In genomic region chr7:132786011-132786410, GRCm38 (mm10) we compare ENCODE assay signal across 12 mouse cellular contexts. TPM values are rescaled to one million over a fixed set of nuclear protein-coding genes. Genes with fewer than 3 reads are reported as not detected.
A peak's percentile ranks its signal among the peaks of the same experiment; 100 is the strongest.
DNase-seq lines count a peak whose midpoint lies in the region; ATAC-seq and TF ChIP-seq lines count a peak whose summit lies in the region.
"Had no signal": no experiment of that assay in that cellular context is flagged by ENCODE, and none has a peak within 500 bp of the region (broad histone marks: within the 10 kb centered on the region; RNA-seq: fewer than 3 reads in every experiment).

No protein-coding gene starts in this region.

- 28% methylated on average over 7 of the region's 7 CpGs for WGBS in cerebellum, adult 2 months
- WGBS in limb, embryonic 15.5 days, result 61% methylated on average over 7 of the region's 7 CpGs
- WGBS in limb, embryonic 10.5 days, result 81% methylated on average over 7 of the region's 7 CpGs
- WGBS in heart, embryonic 15.5 days, result 16% methylated on average over 7 of the region's 7 CpGs
- WGBS in liver, embryonic 16.5 days (ENCODE audit: insufficient replicate concordance), result 50% methylated on average over 7 of the region's 7 CpGs

- peak overlapping the region; percentile 38; the same call in 1 of the 2 replicates for H3K27ac ChIP-seq in cerebellum, adult 2 months (ENCODE audit: insufficient read depth, low read length)
- H3K27ac ChIP-seq in limb, embryonic 15.5 days, result 0 out of 2 replicates have a peak overlapping the region, but pooled peaks have one; percentile 17
- H3K27ac ChIP-seq in limb, embryonic 10.5 days, result no peak overlapping the region
- H3K27ac ChIP-seq in heart, embryonic 15.5 days, result peak overlapping the region; percentile 73
- peak overlapping the region; percentile 33; the same call in 1 of the 2 replicates for H3K27ac ChIP-seq in liver, embryonic 16.5 days (ENCODE audit: low read length)
- H3K27ac ChIP-seq: liver, embryonic 14.5 days had no signal

- no peaks in the 10 kb centered on the region for H3K27me3 ChIP-seq in cerebellum, adult 2 months (ENCODE audit: control insufficient read depth, insufficient read depth, low read length)
- no peaks in the 10 kb centered on the region for H3K27me3 ChIP-seq in limb, embryonic 15.5 days
- H3K27me3 ChIP-seq in limb, embryonic 10.5 days (ENCODE audit: low read depth, poor library complexity, severe bottlenecking), result no peaks in the 10 kb centered on the region
- H3K27me3 ChIP-seq in heart, embryonic 15.5 days, result no peaks in the 10 kb centered on the region
- H3K27me3 ChIP-seq in liver, embryonic 16.5 days (ENCODE audit: control insufficient read depth, insufficient read depth, low read depth, low read length), result no peaks in the 10 kb centered on the region

- DNase-seq in cerebellum, adult 2 months, result no peak
- DNase-seq in cerebellum, postnatal 25 days, result no peak
- DNase-seq in limb, embryonic 10.5 days (ENCODE audit: low spot score), result no peak
- no peak for DNase-seq in left cerebral cortex, postnatal 14 days (ENCODE audit: low spot score in 2 of 2)
- DNase-seq in layer of hippocampus, postnatal 14 days (ENCODE audit: low spot score in 2 of 2), result no peak
- DNase-seq: adrenal gland, postnatal 36 days; gastrocnemius, postnatal 10 days; spleen, adult 18-20 months had no signal

- H3K36me3 ChIP-seq in limb, embryonic 15.5 days, result peaks cover 3% of the 10 kb centered on the region; the same call in 1 of the 2 replicates
- peaks cover 7% of the 10 kb centered on the region for H3K36me3 ChIP-seq in limb, embryonic 10.5 days
- no peaks in the 10 kb centered on the region for H3K36me3 ChIP-seq in heart, embryonic 15.5 days
- H3K36me3 ChIP-seq in liver, embryonic 16.5 days (ENCODE audit: control insufficient read depth, insufficient read depth), result no peaks in the 10 kb centered on the region

- no peak for TF ChIP-seq CTCF in cerebellum, adult 2 months (IDR thresholded peaks at IDR 0.05; ENCODE audit: borderline replicate concordance, insufficient read depth, low read depth, low read length)

- no peak overlapping the region for H3K4me3 ChIP-seq in cerebellum, adult 2 months (replicated peaks; ENCODE audit: insufficient read depth, low read depth, low read length)
- H3K4me3 ChIP-seq in limb, embryonic 15.5 days, result no peak overlapping the region
- no peak overlapping the region for H3K4me3 ChIP-seq in limb, embryonic 10.5 days
- no peak overlapping the region for H3K4me3 ChIP-seq in heart, embryonic 15.5 days
- no peak overlapping the region for H3K4me3 ChIP-seq in liver, embryonic 16.5 days (ENCODE audit: low read depth, low read length)

- H3K4me2 ChIP-seq in limb, embryonic 15.5 days, result no peak overlapping the region
- H3K4me2 ChIP-seq in heart, embryonic 15.5 days, result no peak overlapping the region; the same call in 1 of the 2 replicates
- H3K4me2 ChIP-seq in liver, embryonic 16.5 days (ENCODE audit: low read depth, low read length), result no peak overlapping the region

- no peak overlapping the region for H3K9ac ChIP-seq in limb, embryonic 15.5 days
- H3K9ac ChIP-seq in heart, embryonic 15.5 days, result no peak overlapping the region
- no peak overlapping the region for H3K9ac ChIP-seq in liver, embryonic 16.5 days (ENCODE audit: low read depth, low read length)
- H3K9ac ChIP-seq: liver, embryonic 14.5 days had no signal

- peaks cover 75% of the 10 kb centered on the region for H3K4me1 ChIP-seq in cerebellum, adult 2 months (ENCODE audit: control insufficient read depth, insufficient read depth, low read length)
- H3K4me1 ChIP-seq in limb, embryonic 15.5 days, result peaks cover 60% of the 10 kb centered on the region
- peaks cover 46% of the 10 kb centered on the region for H3K4me1 ChIP-seq in limb, embryonic 10.5 days
- H3K4me1 ChIP-seq in heart, embryonic 15.5 days (replicated peaks), result peaks cover 57% of the 10 kb centered on the region
- peaks cover 34% of the 10 kb centered on the region for H3K4me1 ChIP-seq in liver, embryonic 16.5 days (ENCODE audit: control insufficient read depth, low read depth, low read length)

- no peak for ATAC-seq in limb, embryonic 15.5 days (ENCODE audit: insufficient number of reproducible peaks, low FRiP score, low TSS enrichment, low read depth)
- peak; percentile 56; the same call in 1 of the 2 replicates for ATAC-seq in heart, embryonic 15.5 days (replicated peaks; ENCODE audit: insufficient number of reproducible peaks, insufficient read depth, low FRiP score, low read depth)
- ATAC-seq in liver, embryonic 16.5 days (ENCODE audit: low read depth), result no peak

- no peaks in the 10 kb centered on the region for H3K9me3 ChIP-seq in limb, embryonic 15.5 days
- no peaks in the 10 kb centered on the region for H3K9me3 ChIP-seq in limb, embryonic 10.5 days (replicated peaks)
- no peaks in the 10 kb centered on the region for H3K9me3 ChIP-seq in heart, embryonic 15.5 days (replicated peaks)
- no peaks in the 10 kb centered on the region for H3K9me3 ChIP-seq in liver, embryonic 16.5 days (replicated peaks; ENCODE audit: control insufficient read depth, low read length)

- intact Hi-C loops in left cerebral cortex, postnatal 14 days (cut with DNase I), result no loop called here

- no peak for TF ChIP-seq POLR2A in cerebellum, adult 2 months (IDR thresholded peaks at IDR 0.05; ENCODE audit: borderline replicate concordance, insufficient read depth, low read length)

RNA-seq across cellular contexts. Expression of gene Fam53b, which starts 27.7 kb away (rescaled TPM):
- polyA plus RNA-seq in cerebellum, adult 2 months (2012; rRNA removed), result 37.3 and 37.8 TPM in 2 replicates
- polyA plus RNA-seq in limb, embryonic 15.5 days (2015; fragmentation: Nextera tagmentation; extraction: Ambion mirVana), result 18.5 and 20.2 TPM in 2 replicates
- polyA plus RNA-seq in limb, embryonic 10.5 days (2016; fragmentation: Nextera tagmentation; extraction: Ambion mirVana), result 32.7 and 39.1 TPM in 2 replicates
- 14.9 and 19.0 TPM in 2 replicates for polyA plus RNA-seq in heart, embryonic 15.5 days (2015; fragmentation: Nextera tagmentation; extraction: Ambion mirVana)
- 25.1 and 29.4 TPM in 2 replicates for polyA plus RNA-seq in liver, embryonic 16.5 days (2015; fragmentation: Nextera tagmentation; extraction: Ambion mirVana)
- total RNA-seq in left cerebral cortex, postnatal 14 days (2021), result 10 to 100 TPM; 24.8 to 27.8 TPM
- 10 to 100 TPM; 26.4 to 27.2 TPM for total RNA-seq in layer of hippocampus, postnatal 14 days (2021)
